19 mouse cellular contexts compared by ENCODE assay signal in genomic region chr17:48024045-48024444, GRCm38 (mm10). TPM values are rescaled to one million over a fixed set of nuclear protein-coding genes. Genes with fewer than 3 reads are reported as not detected.
DNase-seq lines count a peak whose midpoint lies in the region; ATAC-seq lines count a peak whose summit lies in the region.
"Had no signal": no experiment of that assay in that cellular context is flagged by ENCODE, and none has a peak within 500 bp of the region (broad histone marks: within the 10 kb centered on the region; RNA-seq: fewer than 3 reads in every experiment).

No protein-coding gene starts in this region.

- no peaks in the 10 kb centered on the region for H3K27me3 ChIP-seq in embryonic facial prominence, embryonic 12.5 days
- H3K27me3 ChIP-seq in heart, embryonic 10.5 days (ENCODE audit: insufficient read depth, poor library complexity, severe bottlenecking), result 0 out of 2 replicates have a peak, but pooled peaks cover 5% of the 10 kb centered on the region

- no peak overlapping the region for H3K4me3 ChIP-seq in embryonic facial prominence, embryonic 12.5 days
- no peak overlapping the region for H3K4me3 ChIP-seq in heart, embryonic 10.5 days
- H3K4me3 ChIP-seq: midbrain, embryonic 13.5 days had no signal

- peaks cover 57% of the 10 kb centered on the region for H3K4me1 ChIP-seq in embryonic facial prominence, embryonic 12.5 days
- H3K4me1 ChIP-seq in heart, embryonic 10.5 days, result peaks cover 52% of the 10 kb centered on the region

- no peak for ATAC-seq in embryonic facial prominence, embryonic 12.5 days (ENCODE audit: insufficient number of reproducible peaks, insufficient read depth, low FRiP score, low TSS enrichment)
- ATAC-seq in monocyte, adult 5-6 weeks (replicated peaks; ENCODE audit: insufficient number of reproducible peaks, low FRiP score, low TSS enrichment, poor library complexity, severe bottlenecking), result no peak
- ATAC-seq: hindbrain, embryonic 16.5 days; midbrain, embryonic 13.5 days; Patski had no signal

- H3K27ac ChIP-seq in embryonic facial prominence, embryonic 12.5 days, result 0 out of 2 replicates have a peak overlapping the region, but pooled peaks have one; percentile 1
- peak overlapping the region; percentile 87 for H3K27ac ChIP-seq in heart, embryonic 10.5 days
- H3K27ac ChIP-seq: liver, embryonic 14.5 days; midbrain, embryonic 13.5 days had no signal

- no peak overlapping the region for H3K9ac ChIP-seq in embryonic facial prominence, embryonic 12.5 days
- H3K9ac ChIP-seq: liver, embryonic 14.5 days; midbrain, embryonic 13.5 days had no signal

- WGBS in embryonic facial prominence, embryonic 12.5 days, result 57% methylated on average over 8 of the region's 8 CpGs
- 46% methylated on average over 7 of the region's 8 CpGs for WGBS in heart, embryonic 10.5 days

- H3K9me3 ChIP-seq in embryonic facial prominence, embryonic 12.5 days, result no peaks in the 10 kb centered on the region
- no peaks in the 10 kb centered on the region for H3K9me3 ChIP-seq in heart, embryonic 10.5 days
- H3K9me3 ChIP-seq: midbrain, embryonic 13.5 days had no signal

- DNase-seq in gastrocnemius, adult 18-20 months (ENCODE audit: low spot score), result peak; percentile 79
- no peak for DNase-seq in gastrocnemius, postnatal 4 days (ENCODE audit: low spot score in 2 of 2)
- no peak for DNase-seq in heart, embryonic 10.5 days (ENCODE audit: low spot score)
- DNase-seq in heart, postnatal 4 days, result peak; percentile 53
- DNase-seq in frontal cortex, adult 2 months (ENCODE audit: extremely low spot score in 1 of 2, low spot score in 1 of 2), result no peak
- no peak for DNase-seq in thymus, adult 18-20 months
- DNase-seq: cerebellum, adult 9-10 months; kidney, adult 9 months; lung, postnatal 4 days had no signal

- no peak overlapping the region for H3K4me2 ChIP-seq in embryonic facial prominence, embryonic 12.5 days (replicated peaks)
- H3K4me2 ChIP-seq: midbrain, embryonic 13.5 days had no signal

- H3K36me3 ChIP-seq in embryonic facial prominence, embryonic 12.5 days, result no peaks in the 10 kb centered on the region
- H3K36me3 ChIP-seq in heart, embryonic 10.5 days, result no peaks in the 10 kb centered on the region
- H3K36me3 ChIP-seq: midbrain, embryonic 13.5 days had no signal

RNA-seq across cellular contexts. Expression of gene 1700122O11Rik, which starts 14.0 kb away (rescaled TPM):
- total RNA-seq in gastrocnemius, adult 18-20 months (2021), result not detected
- not detected for total RNA-seq in gastrocnemius, postnatal 4 days (2021)
- polyA plus RNA-seq in embryonic facial prominence, embryonic 12.5 days (2016; fragmentation: Nextera tagmentation; extraction: Ambion mirVana), result not detected in 2 replicates
- not detected in 2 replicates for polyA plus RNA-seq in heart, embryonic 10.5 days (2016; fragmentation: Nextera tagmentation; extraction: Ambion mirVana)
- not detected for total RNA-seq in heart, postnatal 4 days (2021)
- total RNA-seq in monocyte, adult 5-6 weeks (2017), result not detected in 3 replicates
- not detected in 2 replicates for polyA plus RNA-seq in frontal cortex, adult 2 months (2012; rRNA removed)
- total RNA-seq: adrenal gland, adult 18-20 months; layer of hippocampus, adult 18-20 months had no signal
- polyA plus RNA-seq: forebrain, embryonic 11.5 days; hindbrain, embryonic 16.5 days; liver, embryonic 14.5 days; midbrain, embryonic 13.5 days; neural tube, embryonic 11.5 days; Patski had no signal

Comparison
In these comparisons a context has a peak if more than half of its experiments do, and no peak if none do; other contexts are left out.
1. DNase-seq: peak in gastrocnemius, adult 18-20 months (single experiment) and heart, postnatal 4 days (single experiment); none in gastrocnemius, postnatal 4 days (0 of 2), heart, embryonic 10.5 days (single experiment), frontal cortex, adult 2 months (0 of 2) and thymus, adult 18-20 months (0 of 2).